Mouse (Mus musculus) ovary, postnatal 10 days (tissue): ENCODE measurements around the gene Ppp1r10.

Experiments
- DNase-seq: peaks from one replicate; pipeline ENCODE4 v3.0.0; 2022; ENCODE audit warnings: low spot score

Ppp1r10 gene

DNA sequence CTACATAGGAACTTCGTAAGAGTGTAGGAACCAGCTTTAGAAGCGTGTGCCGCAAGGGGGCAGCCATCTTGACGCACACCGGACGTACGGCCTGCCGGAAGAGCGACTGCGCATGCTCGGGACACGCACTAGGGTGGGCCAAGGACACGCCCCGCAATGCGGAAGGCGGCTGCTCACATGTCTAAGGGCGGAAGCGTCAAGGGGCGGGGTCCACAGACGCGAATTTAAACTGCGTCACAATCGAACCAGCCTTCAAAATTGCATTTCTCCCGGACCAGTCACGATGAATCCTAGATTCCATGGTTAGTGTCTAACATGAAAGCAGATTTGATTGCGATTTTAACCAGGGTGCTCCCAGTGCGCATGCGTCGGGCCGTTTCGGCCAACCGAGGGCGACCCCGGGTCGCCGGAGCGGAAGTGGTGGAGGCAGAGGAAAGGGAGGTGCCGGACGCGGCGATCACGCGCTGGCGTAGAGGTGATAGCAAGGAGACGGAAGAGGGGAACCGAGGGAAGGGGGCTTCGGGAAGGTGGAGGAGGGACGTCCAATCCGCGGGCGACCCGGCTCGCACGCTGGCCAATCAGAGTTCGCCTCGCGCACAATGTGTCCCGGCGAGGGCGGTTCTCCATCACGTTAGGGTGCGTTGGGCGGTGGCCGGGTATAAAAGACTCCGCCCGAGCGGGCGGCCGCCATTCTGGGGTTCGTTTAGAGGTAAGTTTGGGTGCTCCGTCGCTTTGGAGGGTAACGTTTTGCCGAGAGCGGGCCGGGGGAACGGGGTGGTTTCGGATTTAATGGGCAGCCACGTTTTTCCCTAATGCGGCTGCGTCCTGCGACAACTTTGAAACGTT is at the start of gene Ppp1r10, which contains the start of gene Mrps18b:
Ppp1r10 (plus strand) TSS at position 138 of the 846 bp plus-strand sequence.
Mrps18b (minus strand) TSS at position 93 of the 846 bp plus-strand sequence.
- peak; percentile 96 for DNase-seq

DNA sequence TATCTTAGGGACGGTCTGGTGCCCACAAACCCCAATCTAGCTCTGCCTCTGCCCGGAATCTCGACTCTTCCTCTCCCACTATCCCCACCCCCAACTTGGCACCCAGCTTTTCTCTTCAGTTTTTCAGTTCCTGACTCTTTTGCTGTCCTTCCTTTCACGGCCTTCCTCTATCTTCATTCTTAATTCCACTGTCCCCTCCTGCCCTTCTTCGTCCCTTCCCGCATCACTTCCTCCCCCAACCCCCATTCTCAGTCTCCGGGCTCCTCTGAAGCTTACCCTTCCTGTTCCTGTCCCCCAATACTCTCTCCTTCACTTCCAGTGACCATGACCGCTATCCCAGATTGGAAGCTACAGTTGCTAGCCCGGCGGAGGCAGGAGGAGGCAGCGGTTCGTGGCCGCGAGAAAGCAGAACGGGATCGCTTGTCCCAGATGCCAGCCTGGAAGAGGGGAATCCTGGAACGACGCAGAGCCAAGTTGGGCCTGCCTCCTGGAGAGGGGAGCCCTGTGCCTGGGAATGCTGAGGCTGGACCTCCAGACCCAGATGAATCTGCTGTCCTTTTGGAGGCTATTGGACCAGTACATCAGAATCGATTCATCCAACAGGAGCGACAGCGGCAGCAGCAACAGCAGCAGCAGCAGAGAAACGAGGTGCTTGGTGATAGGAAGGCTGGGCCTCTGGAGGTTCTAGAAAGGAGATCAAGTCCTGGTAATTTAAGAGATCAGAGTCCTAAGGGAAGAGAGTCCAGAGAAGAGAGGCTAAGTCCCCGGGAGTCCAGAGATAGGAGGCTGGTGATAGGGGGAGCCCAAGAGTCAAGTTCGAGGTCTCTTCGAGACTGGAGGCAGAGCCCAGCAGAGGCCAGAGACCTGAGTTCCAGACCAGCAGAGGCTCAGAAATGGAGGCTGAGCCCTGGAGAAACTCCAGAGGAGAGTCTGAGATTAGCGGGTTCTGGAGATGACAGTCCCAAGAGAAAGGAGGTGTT is 49.0 kb upstream of the Ppp1r10 start:
- no peak for DNase-seq

DNA sequence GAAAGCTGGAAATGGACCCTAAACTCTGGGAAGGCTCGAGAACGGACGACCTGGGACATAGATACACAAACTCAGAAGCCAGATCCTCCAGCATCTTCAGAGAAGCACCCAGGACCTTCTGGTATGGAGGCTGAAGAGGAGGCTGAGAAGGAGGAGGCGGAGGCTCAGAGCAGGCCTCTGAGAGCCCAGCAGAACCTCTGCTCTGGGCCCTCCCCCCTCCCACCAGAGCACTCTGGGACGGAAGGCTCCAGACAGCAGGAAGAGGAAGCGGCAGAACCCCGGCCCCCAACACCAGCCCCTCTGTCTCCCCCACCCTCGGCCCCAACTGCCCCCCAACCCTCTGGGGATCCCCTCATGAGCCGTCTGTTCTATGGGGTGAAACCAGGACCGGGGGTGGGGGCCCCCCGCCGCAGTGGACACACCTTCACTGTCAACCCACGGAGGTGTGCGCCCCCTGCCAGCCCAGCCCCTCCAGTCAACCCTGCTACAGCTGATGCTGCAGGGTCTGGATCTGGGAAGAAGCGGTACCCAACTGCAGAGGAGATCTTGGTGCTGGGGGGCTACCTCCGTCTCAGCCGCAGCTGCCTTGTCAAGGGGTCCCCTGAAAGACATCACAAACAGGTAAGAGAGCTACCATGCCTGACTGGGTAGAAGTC is 47.9 kb upstream of the Ppp1r10 start:
- DNase-seq, result no peak

DNA sequence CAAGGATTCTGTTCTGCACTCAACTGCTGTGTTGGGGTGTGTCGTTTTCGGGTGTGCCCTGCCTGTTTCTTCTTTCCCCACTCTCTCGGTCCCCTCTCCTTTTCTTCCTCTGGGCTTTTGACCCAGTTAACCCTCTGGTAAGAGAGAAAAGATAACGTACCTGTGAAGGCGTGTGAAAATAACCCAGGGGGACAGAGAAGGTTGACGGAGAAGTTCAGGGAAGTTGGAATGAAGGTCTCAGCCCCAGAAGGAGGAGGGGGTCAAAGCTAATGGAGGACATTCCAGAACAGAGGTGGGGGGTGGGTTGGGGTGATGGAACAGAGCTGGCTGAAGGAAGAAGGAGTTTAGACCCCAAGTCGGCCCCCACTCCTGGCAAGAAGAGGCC is 47.3 kb upstream of the Ppp1r10 start:
- DNase-seq, result no peak

DNA sequence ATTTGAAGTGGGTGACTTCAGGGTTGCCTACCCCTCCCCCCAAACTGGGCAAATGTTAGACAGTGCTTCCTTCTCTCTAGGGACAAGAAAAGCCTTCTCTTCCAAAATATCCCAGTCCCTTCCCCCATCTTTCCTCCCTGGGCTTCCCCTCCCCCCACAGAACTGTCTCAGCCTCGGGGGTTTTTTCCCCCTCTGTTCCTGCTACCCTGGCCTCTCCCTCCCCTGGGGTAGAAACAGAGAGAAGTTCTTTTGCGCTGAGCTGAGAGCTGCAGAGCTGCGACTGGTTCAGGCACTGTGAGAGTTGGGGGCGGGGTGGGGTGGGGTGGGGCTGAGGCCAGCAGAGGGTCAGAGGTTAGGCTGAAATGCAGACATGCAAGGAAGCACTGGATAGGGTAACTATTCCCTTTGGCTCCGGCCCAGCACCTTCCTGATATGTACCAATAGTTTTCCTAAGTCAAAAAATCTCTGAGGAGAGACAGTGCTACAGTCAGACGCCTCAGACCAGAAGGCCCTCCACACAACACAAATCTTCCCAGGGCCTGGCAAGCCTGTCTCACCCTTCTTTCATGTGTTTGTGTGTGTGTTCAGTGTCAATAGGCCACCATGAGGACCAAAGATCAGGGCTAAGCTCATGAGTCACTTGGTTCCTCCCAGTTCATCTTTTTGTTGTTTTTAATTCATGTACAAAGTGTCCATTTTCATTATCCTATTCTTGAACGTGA is 46.7 kb upstream of the Ppp1r10 start:
- DNase-seq, result no peak

DNA sequence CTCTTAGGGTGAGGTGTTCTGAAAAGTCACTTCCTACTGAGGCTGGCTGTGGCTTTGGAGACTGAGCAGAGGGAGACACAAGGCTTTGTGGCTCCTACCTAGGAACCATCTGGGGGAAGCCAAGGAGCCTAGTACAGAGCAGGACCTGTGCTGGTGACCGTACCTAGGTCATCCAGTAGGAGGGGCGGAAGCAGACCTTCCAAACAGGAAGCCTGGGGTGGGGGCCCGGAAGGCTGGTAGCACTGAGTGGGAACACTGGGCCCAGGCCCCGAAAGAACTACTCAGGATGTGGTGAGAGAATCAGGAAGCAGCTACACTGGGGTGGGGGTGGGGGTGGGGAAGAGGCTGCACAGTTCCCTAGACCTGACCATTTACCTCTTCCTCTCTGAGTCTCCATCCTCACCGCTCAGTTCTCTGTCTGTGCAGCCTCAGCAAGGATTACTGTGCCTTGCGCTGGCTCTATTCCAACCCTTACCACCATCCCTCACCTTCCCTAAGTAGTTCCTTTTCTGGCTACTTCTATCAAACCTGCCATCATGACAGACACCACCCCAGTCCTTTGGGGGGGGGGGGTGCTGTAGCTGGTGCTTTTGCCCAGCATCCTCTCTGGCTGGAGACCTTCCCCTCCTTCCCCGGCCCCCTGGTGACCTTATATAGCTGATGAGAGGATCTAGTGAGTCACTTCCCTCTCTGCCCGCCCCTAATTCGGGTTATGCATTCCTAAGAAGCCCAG is 45.9 kb upstream of the Ppp1r10 start:
- DNase-seq, result no peak

DNA sequence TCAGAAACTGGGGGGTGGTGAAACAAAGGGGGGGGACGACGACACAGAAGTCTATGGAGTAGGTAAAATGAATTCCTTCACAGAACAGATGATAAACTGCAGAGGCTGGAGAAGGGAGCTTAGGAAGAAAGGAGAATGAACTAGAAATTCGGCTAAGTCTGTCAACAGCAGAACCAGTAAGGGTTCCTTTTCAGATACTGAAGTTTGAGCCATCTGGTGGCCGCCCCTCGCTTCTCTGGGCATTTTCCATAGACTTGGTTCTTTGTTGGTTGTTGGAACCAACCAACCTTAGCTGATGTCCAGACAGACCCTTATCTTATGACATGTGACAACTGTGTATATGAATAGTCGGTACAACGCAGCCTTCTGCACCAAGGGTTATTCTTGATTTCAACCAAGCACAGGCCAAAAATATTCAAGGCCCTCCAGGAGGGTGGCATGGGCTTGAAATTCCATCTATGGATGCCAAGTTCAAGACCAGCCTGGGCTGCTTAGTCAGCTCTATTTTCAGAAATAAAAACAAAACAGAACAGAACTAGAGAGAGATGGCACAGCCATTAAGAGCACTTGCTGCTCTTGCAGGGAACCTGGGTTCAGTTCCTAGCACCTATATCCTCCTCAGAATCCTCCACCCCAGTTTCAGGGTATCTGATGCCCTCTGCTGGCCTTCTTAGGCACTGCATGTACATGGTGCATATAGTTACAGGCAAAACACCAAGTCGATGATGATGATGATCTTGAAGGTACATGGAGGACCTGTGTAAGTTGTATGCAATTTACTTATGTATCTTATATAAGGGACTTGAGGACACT is 45.1 kb upstream of the Ppp1r10 start:
- no peak for DNase-seq

DNA sequence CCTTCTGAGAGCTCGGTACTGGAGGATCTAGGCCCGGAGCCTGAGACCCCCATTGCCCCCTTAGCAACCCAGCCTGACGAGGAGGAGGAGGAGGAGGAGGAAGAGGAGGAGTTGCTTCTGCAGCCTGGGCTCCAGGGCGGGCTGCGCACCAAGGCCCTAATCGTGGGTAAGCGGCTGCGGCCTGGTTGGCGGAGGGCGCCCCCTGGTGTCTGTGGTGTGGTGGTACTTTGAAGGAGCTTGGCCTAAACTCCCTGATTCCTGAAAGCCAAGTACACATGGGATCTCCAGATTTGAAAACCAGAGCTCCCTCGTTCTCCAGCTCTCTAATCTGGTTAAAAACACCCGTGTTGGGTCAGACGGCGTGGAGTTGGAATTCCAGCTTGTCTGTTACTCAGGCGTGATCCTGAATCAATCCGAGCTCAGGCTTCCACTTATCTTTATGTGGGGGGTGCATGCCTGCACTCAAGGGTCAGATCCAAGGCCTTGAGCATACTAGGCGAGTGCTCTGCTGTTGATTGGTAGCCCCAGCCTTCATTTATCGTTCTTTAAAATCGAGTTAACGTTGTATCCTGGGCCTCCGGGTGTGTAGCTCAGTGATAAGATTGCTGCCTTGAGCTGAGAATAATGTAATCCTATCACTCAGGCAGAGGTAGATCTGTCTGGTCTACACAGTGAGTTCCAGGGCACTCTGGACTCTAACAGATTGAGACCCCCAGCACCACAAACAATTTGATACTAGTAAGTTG is 42.3 kb upstream of the Ppp1r10 start:
- peak; percentile 78 for DNase-seq

DNA sequence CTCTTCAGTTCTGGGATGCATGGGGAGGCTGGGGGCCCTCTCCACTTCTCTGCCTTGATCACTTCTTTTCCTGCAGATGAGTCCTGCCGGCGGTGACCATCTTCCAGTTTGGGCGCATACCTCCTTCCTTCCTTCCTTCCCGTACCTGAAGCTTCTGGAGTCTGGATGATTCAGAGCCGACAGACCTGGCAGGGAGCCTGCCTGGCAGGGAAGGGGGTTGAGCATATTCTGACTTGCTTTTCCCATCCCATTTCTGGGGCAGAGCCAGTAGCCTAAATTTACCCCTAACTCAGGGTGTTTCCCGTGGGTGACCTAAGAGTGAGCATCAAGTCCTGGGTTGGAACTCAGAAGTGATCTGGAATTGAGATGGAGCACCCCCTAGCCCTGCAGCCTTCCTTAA is 41.5 kb upstream of the Ppp1r10 start:
- DNase-seq, result no peak

DNA sequence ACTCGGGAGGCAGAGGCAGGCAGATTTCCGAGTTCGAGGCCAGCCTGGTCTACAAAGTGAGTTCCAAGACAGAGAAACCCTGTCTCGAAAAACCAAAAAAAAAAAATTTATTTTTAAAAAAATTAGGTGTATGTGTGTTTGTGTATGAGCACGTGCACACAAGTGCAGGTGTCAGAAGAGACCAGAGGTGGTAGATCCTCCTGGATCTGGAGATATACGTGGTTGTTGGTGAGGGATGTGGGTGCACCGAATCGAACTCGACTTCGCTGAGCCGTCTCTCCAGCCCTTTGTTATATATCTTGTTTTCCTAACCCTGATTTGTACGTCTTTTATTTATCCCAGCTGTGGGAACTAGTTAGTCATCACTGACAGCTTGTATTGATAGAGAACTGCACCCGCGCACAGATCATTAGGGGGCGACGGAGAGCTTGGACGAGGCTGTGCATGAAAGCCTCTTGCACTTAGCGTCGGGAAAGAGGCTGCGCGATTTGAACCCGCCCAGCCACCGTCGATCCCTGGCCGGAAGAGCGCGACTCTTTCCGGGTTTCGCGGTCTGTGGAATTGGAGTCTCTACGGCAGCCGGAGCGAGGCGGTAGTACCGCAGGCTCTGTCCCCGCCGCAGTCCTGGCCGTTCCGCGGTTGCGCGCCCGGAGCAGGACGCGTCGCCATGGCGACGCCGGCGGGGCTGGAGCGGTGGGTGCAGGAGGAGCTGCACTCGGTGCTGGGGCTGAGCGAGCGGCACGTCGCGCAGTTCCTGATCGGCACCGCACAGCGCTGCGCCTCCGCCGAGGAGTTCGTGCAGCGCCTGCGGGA is 36.8 kb upstream of the Ppp1r10 start, which contains the start of gene Dhx16:
Dhx16 (plus strand) TSS at position 575 of the 813 bp plus-strand sequence.
- DNase-seq, result peak; percentile 69

DNA sequence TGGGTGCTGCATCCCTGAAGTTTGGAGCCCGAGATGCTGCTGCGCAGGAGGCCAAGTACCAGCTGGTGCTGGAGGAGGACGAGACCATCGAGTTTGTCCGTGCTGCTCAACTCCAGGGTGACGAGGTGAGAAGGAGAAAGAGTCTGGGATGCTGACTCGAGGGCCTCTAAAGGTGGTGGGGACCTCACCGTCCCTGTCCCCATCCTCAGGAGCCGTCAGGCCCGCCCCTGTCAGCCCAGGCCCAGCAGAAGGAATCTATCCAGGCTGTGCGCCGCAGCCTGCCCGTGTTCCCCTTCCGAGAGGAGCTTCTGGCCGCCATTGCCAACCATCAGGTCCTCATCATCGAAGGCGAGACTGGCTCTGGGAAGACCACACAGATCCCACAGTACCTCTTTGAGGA is 33.3 kb upstream of the Ppp1r10 start:
- DNase-seq, result no peak

DNA sequence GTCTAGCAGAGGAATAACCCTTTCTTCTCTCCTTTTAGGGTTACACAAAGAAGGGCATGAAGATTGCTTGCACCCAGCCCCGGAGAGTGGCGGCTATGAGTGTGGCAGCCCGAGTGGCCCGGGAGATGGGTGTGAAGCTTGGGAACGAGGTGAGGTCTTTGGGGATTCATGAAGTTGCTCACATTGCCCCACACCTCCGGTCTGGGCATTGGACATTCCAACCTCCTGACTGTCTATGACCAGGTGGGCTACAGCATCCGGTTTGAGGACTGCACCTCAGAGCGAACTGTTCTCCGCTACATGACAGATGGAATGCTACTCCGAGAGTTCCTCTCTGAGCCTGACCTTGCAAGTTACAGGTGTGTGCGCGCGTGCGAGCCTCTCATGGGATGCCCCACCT is 32.5 kb upstream of the Ppp1r10 start:
- DNase-seq, result no peak

DNA sequence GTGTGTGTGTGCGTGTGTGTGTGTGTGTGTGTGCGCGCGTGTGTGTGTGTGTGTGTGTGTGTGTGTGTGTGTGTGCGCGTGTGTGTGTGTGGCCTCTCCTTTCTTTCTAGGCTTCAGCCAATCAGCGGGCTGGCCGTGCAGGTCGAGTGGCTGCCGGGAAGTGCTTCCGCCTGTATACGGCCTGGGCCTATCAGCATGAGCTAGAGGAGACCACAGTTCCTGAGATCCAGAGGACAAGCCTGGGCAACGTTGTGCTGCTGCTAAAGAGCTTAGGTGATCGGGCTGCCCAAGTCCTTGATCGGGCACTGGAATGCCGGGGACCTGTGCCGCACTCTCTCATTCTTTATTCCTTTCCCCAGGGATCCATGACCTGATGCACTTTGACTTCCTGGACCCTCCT is 28.5 kb upstream of the Ppp1r10 start:
- DNase-seq, result no peak

DNA sequence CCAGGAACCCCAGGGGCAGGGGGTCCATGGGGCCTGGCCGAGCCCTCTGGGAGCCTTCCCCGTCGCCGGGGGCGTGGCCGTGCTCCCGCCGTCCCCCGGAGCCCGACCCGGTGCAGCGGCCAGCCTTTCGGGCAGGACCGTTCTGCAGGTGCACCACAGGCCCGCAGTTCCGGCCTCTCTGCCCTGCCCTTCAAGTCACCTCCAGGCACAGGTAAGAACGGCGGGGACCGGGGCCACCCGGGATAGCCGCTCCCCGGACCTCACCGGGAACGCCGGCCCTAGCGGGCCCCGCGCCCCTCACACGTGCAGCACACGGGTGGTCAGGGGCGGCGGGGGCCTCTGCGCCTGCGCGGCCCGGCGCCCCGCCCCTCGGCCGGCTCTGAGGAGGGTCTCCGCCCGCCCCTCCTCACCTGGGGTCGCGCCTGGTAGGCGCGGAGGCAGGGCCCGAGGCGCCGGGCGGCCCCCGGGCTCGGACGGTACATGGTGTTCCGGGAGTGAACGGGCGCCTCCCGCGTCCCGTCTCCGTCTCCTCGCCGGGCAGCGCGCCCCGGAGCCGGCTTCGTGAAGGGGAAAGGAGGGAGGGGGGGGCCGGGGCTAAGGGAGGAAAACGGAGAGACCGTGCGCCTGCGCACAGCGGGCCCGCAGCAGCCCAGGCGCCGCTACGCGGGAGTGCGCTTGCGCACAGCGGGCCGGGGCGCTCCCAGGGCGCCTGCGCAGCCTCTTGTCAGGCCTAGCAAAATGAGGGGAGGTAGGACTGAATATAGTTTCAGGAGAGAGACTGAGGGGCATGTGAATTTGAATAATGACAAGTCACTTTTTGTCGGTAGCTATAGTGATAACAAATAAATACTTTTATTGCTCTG is 19.2 kb upstream of the Ppp1r10 start, which contains the start of gene 2310061I04Rik:
2310061I04Rik (minus strand) TSS at position 651 of the 863 bp plus-strand sequence.
- peak; percentile 79 for DNase-seq

DNA sequence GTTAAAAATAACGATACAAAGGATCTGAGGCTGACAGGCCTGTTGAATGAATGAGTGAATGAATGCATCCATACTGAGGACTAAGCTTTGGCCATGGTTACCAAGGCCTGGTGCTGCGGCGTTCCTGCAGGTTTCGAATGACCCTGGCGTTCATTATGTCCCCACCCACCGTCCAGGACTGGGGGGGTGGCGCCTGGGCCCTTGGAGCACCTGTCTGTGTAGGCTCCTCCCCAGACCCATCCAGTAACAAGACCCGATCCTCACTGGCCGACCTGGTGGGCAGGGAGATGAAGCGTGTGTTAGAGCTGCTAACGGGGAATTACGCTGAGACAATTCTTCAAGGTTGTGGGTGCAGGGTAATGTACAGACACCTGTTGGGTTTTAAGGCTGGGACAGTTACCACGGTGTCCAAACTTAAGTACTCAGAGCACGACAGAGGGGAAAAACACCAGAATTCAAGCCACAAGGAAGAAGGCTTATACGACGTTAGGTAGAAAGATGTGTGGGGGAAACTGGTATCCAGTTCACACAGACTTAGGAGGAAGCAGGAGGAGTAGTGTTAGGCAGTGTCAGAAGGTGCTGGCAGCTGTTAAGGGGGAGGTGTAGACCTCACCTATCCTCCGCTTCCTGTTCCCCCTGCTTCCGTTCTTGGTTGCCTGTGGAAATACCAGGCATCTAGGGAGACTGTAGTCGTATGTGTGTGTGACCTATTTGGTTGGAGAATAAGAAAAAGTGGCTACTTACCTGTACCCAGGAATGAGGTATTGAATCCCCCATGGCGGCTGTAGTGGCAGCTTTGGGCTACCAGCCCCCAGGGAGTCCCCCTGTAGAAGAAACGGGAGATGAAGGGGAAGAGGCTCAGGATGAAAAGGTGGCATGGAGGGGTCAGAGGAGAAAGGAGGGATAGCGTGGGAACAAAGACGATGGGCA is 18.3 kb upstream of the Ppp1r10 start:
- DNase-seq, result no peak

DNA sequence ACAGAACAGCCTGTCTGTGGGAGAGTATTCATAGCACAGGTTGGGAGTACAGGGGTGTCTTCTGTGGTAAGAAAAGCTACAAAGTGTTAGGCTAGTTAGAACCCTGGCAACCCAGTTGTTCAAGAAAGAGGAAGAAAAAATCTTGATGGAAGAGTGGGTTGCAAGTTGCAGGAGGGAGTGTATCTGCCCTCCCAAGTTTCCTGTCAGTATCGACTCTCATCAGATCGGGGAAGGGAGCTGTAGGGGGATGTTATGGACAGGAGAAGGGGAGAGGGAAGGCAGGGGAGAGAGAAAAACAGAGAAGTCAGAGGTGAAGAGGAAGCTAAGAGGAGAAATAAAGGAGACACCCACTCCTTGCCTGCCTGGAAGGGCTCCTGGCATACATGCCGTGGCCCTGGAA is 15.6 kb upstream of the Ppp1r10 start:
- DNase-seq, result no peak
